Mouse (Mus musculus) olfactory bulb, adult 2 months (tissue): ENCODE results near the gene Spata13.

Source experiments
- CTCF ChIP-seq: fragments of 200-500 bp; IDR thresholded peaks from 2 replicates; pipeline ENCODE4 v1.5.1; 2012; ENCODE audit warnings: low read depth, mild to moderate bottlenecking, low read length, moderate library complexity; ENCODE audit not compliant: insufficient read depth
- POLR2A ChIP-seq: fragments of 200-500 bp; IDR thresholded peaks from 2 replicates; pipeline ENCODE4 v1.6.1; 2012; ENCODE audit warnings: mild to moderate bottlenecking, low read depth, low read length, moderate library complexity; ENCODE audit not compliant: insufficient read depth

- no peak for TF ChIP-seq CTCF
- no peak for TF ChIP-seq POLR2A
Observed at GRCm38 (mm10) chr14:60653184-60653583, 19.4 kb downstream of the Spata13 start.
